Mouse (Mus musculus): ENCODE measurements around the gene Hao2. TPM values are rescaled to one million over a fixed set of nuclear protein-coding genes. Genes with fewer than 3 reads are reported as not detected.

Hao2 gene
- total RNA-seq (2014; fragmentation: Nextera tagmentation) = not detected in 2 replicates
- total RNA-seq (2017) = not detected in 2 replicates

GRCm38 (mm10) chr3:98893057-98893772 is at the start of gene Hao2:
Gene Hao2 (minus strand): TSS chr3:98893239.
- no peak for ATAC-seq (replicated peaks; ENCODE audit: low FRiP score, low TSS enrichment, poor library complexity, severe bottlenecking)

GRCm38 (mm10) chr3:98941601-98942000 is 48.6 kb upstream of the Hao2 start:
- no peak for ATAC-seq (replicated peaks; ENCODE audit: low FRiP score, low TSS enrichment, poor library complexity, severe bottlenecking)

- ATAC-seq (replicated peaks; ENCODE audit: low FRiP score, low TSS enrichment, poor library complexity, severe bottlenecking) = no peak
Measured at GRCm38 (mm10) chr3:98941066-98941551, 48.1 kb upstream of the Hao2 start.

- no peak for ATAC-seq (replicated peaks; ENCODE audit: low FRiP score, low TSS enrichment, poor library complexity, severe bottlenecking)
Measured at GRCm38 (mm10) chr3:98940225-98940624, 47.2 kb upstream of the Hao2 start.

GRCm38 (mm10) chr3:98936446-98936845 is 43.4 kb upstream of the Hao2 start:
- ATAC-seq (replicated peaks; ENCODE audit: low FRiP score, low TSS enrichment, poor library complexity, severe bottlenecking) = no peak

GRCm38 (mm10) chr3:98934601-98935000 is 41.6 kb upstream of the Hao2 start:
- ATAC-seq (replicated peaks; ENCODE audit: low FRiP score, low TSS enrichment, poor library complexity, severe bottlenecking) = no peak

GRCm38 (mm10) chr3:98934041-98934440 is 41.0 kb upstream of the Hao2 start:
- no peak for ATAC-seq (replicated peaks; ENCODE audit: low FRiP score, low TSS enrichment, poor library complexity, severe bottlenecking)

- no peak for ATAC-seq (replicated peaks; ENCODE audit: low FRiP score, low TSS enrichment, poor library complexity, severe bottlenecking)
Measured at GRCm38 (mm10) chr3:98932421-98932820, 39.4 kb upstream of the Hao2 start.

- no peak for ATAC-seq (replicated peaks; ENCODE audit: low FRiP score, low TSS enrichment, poor library complexity, severe bottlenecking)
Measured at GRCm38 (mm10) chr3:98931836-98932235, 38.8 kb upstream of the Hao2 start.

- ATAC-seq (replicated peaks; ENCODE audit: low FRiP score, low TSS enrichment, poor library complexity, severe bottlenecking) = no peak
Measured at GRCm38 (mm10) chr3:98920417-98920816, 27.4 kb upstream of the Hao2 start.

- no peak for ATAC-seq (replicated peaks; ENCODE audit: low FRiP score, low TSS enrichment, poor library complexity, severe bottlenecking)
Measured at GRCm38 (mm10) chr3:98917260-98917659, 24.2 kb upstream of the Hao2 start.

- no peak for ATAC-seq (replicated peaks; ENCODE audit: low FRiP score, low TSS enrichment, poor library complexity, severe bottlenecking)
Measured at GRCm38 (mm10) chr3:98916856-98917255, 23.8 kb upstream of the Hao2 start.

GRCm38 (mm10) chr3:98915659-98916058 is 22.6 kb upstream of the Hao2 start:
- peak; percentile 61; the same call in 1 of the 2 replicates for ATAC-seq (replicated peaks; ENCODE audit: low FRiP score, low TSS enrichment, poor library complexity, severe bottlenecking)

- no peak for ATAC-seq (replicated peaks; ENCODE audit: low FRiP score, low TSS enrichment, poor library complexity, severe bottlenecking)
Measured at GRCm38 (mm10) chr3:98913591-98913990, 20.6 kb upstream of the Hao2 start.

GRCm38 (mm10) chr3:98897606-98898005 is 4.6 kb upstream of the Hao2 start:
- ATAC-seq (replicated peaks; ENCODE audit: low FRiP score, low TSS enrichment, poor library complexity, severe bottlenecking) = no peak

GRCm38 (mm10) chr3:98895071-98895601 is 2.1 kb upstream of the Hao2 start:
- ATAC-seq (replicated peaks; ENCODE audit: low FRiP score, low TSS enrichment, poor library complexity, severe bottlenecking) = no peak

- no peak for ATAC-seq (replicated peaks; ENCODE audit: low FRiP score, low TSS enrichment, poor library complexity, severe bottlenecking)
Measured at GRCm38 (mm10) chr3:98890430-98890829, 2.6 kb downstream of the Hao2 start.

GRCm38 (mm10) chr3:98888206-98888605 is 4.8 kb downstream of the Hao2 start:
- no peak for ATAC-seq (replicated peaks; ENCODE audit: low FRiP score, low TSS enrichment, poor library complexity, severe bottlenecking)

- no peak for ATAC-seq (replicated peaks; ENCODE audit: low FRiP score, low TSS enrichment, poor library complexity, severe bottlenecking)
Measured at GRCm38 (mm10) chr3:98880831-98881230, 12.2 kb downstream of the Hao2 start.

GRCm38 (mm10) chr3:98880216-98880615 is 12.8 kb downstream of the Hao2 start:
- ATAC-seq (replicated peaks; ENCODE audit: low FRiP score, low TSS enrichment, poor library complexity, severe bottlenecking) = no peak

- ATAC-seq (replicated peaks; ENCODE audit: low FRiP score, low TSS enrichment, poor library complexity, severe bottlenecking) = no peak
Measured at GRCm38 (mm10) chr3:98868219-98868618, 24.8 kb downstream of the Hao2 start.
